Mouse (Mus musculus) WW6 (cell line): ENCODE results near the gene 1110051M20Rik.

Experiments
- DNase-seq: peaks from one replicate; pipeline ENCODE4 v3.0.0-alpha.2; 2013; ENCODE audit warnings: low read depth, low spot score

The 1110051M20Rik gene

GRCm38 (mm10) chr2:91349974-91350457, 94.5 kb downstream of the 1110051M20Rik start:
- DNase-seq, result no peak

- no peak for DNase-seq
Measured at GRCm38 (mm10) chr2:91348936-91349335, 95.6 kb downstream of the 1110051M20Rik start.

GRCm38 (mm10) chr2:91345644-91346043, 98.9 kb downstream of the 1110051M20Rik start:
- DNase-seq, result no peak

GRCm38 (mm10) chr2:91339591-91339990, 104.9 kb downstream of the 1110051M20Rik start:
- DNase-seq, result no peak

- DNase-seq, result no peak
Measured at GRCm38 (mm10) chr2:91335128-91335527, 109.4 kb downstream of the 1110051M20Rik start.

GRCm38 (mm10) chr2:91331051-91331843, 113.3 kb downstream of the 1110051M20Rik start:
- DNase-seq, result no peak

GRCm38 (mm10) chr2:91329996-91330738, 114.3 kb downstream of the 1110051M20Rik start:
- DNase-seq, result no peak

- DNase-seq, result no peak
Measured at GRCm38 (mm10) chr2:91328729-91329125, 115.8 kb downstream of the 1110051M20Rik start.

- DNase-seq, result no peak
Measured at GRCm38 (mm10) chr2:91327968-91328728, 116.4 kb downstream of the 1110051M20Rik start.

GRCm38 (mm10) chr2:91326746-91327350, 117.7 kb downstream of the 1110051M20Rik start:
- DNase-seq, result no peak

- DNase-seq, result no peak
Measured at GRCm38 (mm10) chr2:91324761-91325421, 119.6 kb downstream of the 1110051M20Rik start.

- DNase-seq, result no peak
Measured at GRCm38 (mm10) chr2:91324346-91324745, 120.2 kb downstream of the 1110051M20Rik start.

GRCm38 (mm10) chr2:91322490-91322889, 122.0 kb downstream of the 1110051M20Rik start:
- no peak for DNase-seq

GRCm38 (mm10) chr2:91321923-91322322, 122.6 kb downstream of the 1110051M20Rik start:
- DNase-seq, result no peak

- no peak for DNase-seq
Measured at GRCm38 (mm10) chr2:91320559-91321529, 123.7 kb downstream of the 1110051M20Rik start.

- no peak for DNase-seq
Measured at GRCm38 (mm10) chr2:91314184-91314583, 130.3 kb downstream of the 1110051M20Rik start.

- no peak for DNase-seq
Measured at GRCm38 (mm10) chr2:91312578-91313311, 131.8 kb downstream of the 1110051M20Rik start.

GRCm38 (mm10) chr2:91309546-91309945, 135.0 kb downstream of the 1110051M20Rik start:
- DNase-seq, result no peak

GRCm38 (mm10) chr2:91308680-91309079, 135.8 kb downstream of the 1110051M20Rik start:
- DNase-seq, result no peak
